Mouse (Mus musculus): Measurements from ENCODE around the gene Srsf2. TPM values are rescaled to one million over a fixed set of nuclear protein-coding genes. Genes with fewer than 3 reads are reported as not detected.
A peak's percentile ranks its signal among the peaks of the same experiment; 100 is the strongest.
"Not testable (repeated sequence)": the region's sequence is repeated elsewhere in the genome, so short reads cannot be mapped to it uniquely, and the experiment has no call there.

The Srsf2 gene
- polyA plus RNA-seq (2015; fragmentation: Nextera tagmentation; extraction: Ambion mirVana): 694 and 715 TPM in 2 replicates

- under 1% methylated on average over 74 of the region's 74 CpGs for WGBS
- peak; percentile 90 for ATAC-seq (ENCODE audit: insufficient number of reproducible peaks, low FRiP score, low TSS enrichment, low read depth)
- Histone ChIP-seq H3K27me3 (no peaks in the 10 kb centered on the region), H3K4me2 (replicated peaks) (peak within 1 kb of the TSS; percentile 79), H3K4me1 (peaks cover 19% of the 10 kb centered on the region), H3K36me3 (peaks cover 20% of the 10 kb centered on the region), H3K4me3 (replicated peaks) (peak within 1 kb of the TSS; percentile 98), H3K9me3 (replicated peaks) (no peaks in the 10 kb centered on the region), H3K9ac (peak within 1 kb of the TSS; percentile 90), H3K27ac (replicated peaks) (peak within 1 kb of the TSS; percentile 100)
These were observed at the start of gene Srsf2 for GRCm38 (mm10) chr11:116852891-116853511. Gene Srsf2, minus strand, starts transcription at chr11:116853094.

- not testable (repeated sequence) for H3K27ac ChIP-seq (replicated peaks); H3K4me3 ChIP-seq (replicated peaks); H3K36me3 ChIP-seq; H3K4me1 ChIP-seq; H3K9me3 ChIP-seq (replicated peaks); ATAC-seq (ENCODE audit: insufficient number of reproducible peaks, low FRiP score, low TSS enrichment, low read depth); H3K9ac ChIP-seq; H3K4me2 ChIP-seq (replicated peaks)
- WGBS: 88% methylated on average over 10 of the region's 10 CpGs
- H3K27me3 ChIP-seq: peaks cover 17% of the 10 kb centered on the region
These were observed 49.7 kb upstream of the Srsf2 start for GRCm38 (mm10) chr11:116902588-116902987.

DNA sequence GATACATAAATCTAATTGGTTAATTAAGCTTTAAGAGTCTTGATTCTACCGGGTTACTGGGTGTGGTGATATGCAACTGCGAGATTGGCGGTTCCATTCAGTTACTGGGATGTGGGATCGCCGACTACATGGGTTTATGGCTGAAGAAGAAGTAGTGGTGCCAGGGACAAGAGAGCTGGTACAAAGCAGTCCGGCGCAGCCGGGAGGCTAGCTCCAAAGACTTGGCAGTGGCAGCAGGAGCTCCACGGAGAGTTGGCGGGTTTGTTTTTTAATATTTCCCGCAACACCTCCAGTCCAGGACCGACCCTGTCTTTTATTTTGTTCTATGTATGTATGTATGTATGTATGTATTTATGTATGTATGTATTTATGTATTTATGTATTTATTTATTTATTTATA is 46.4 kb upstream of the Srsf2 start:
- Histone ChIP-seq H3K4me1 (0 out of 2 replicates have a peak, but pooled peaks cover 5% of the 10 kb centered on the region), H3K36me3 (no peaks in the 10 kb centered on the region), H3K9me3 (replicated peaks) (no peaks in the 10 kb centered on the region), H3K9ac (no peak overlapping the region), H3K4me2 (replicated peaks) (no peak overlapping the region), H3K4me3 (replicated peaks) (no peak overlapping the region), H3K27me3 (peaks cover 5% of the 10 kb centered on the region; the same call in 1 of the 2 replicates), H3K27ac (replicated peaks) (no peak overlapping the region)
- WGBS: 88% methylated on average over 12 of the region's 12 CpGs
- ATAC-seq (ENCODE audit: insufficient number of reproducible peaks, low FRiP score, low TSS enrichment, low read depth): no peak

DNA sequence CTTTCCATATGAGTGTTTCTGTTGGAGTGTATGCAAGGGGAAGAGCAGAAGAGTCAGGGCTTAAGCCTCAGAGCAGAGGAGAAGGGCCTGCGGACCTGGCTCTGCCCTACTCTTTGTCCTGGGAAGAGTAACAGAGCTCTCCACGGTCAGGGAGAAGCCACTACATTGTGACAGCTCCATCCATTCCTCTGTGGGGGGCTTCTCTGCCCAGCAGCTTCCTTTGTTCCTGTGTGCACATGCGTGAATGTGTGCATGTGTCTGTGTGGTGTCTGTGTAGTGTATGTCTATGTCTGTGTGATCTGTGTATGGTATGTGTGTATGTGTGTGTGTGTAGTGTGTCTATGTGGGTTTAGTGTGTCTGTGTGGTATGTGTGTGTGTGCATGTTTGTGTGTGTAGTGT is 42.5 kb upstream of the Srsf2 start:
- Histone ChIP-seq H3K36me3 (no peaks in the 10 kb centered on the region), H3K4me1 (0 out of 2 replicates have a peak, but pooled peaks cover 5% of the 10 kb centered on the region), H3K9me3 (replicated peaks) (no peaks in the 10 kb centered on the region), H3K4me2 (replicated peaks) (no peak overlapping the region), H3K9ac (no peak overlapping the region), H3K4me3 (replicated peaks) (no peak overlapping the region), H3K27ac (replicated peaks) (no peak overlapping the region), H3K27me3 (no peaks in the 10 kb centered on the region)
- 72% methylated on average over 3 of the region's 3 CpGs for WGBS
- ATAC-seq (ENCODE audit: insufficient number of reproducible peaks, low FRiP score, low TSS enrichment, low read depth): no peak

- H3K36me3 ChIP-seq: no peaks in the 10 kb centered on the region
- H3K4me2 ChIP-seq (replicated peaks): no peak overlapping the region
- H3K27me3 ChIP-seq: no peaks in the 10 kb centered on the region
- H3K4me1 ChIP-seq: 0 out of 2 replicates have a peak, but pooled peaks cover 5% of the 10 kb centered on the region
- 63% methylated on average over 19 of the region's 19 CpGs for WGBS
- H3K27ac ChIP-seq (replicated peaks): no peak overlapping the region
- H3K9ac ChIP-seq: no peak overlapping the region
- ATAC-seq (ENCODE audit: insufficient number of reproducible peaks, low FRiP score, low TSS enrichment, low read depth): no peak
- no peak overlapping the region for H3K4me3 ChIP-seq (replicated peaks)
- H3K9me3 ChIP-seq (replicated peaks): no peaks in the 10 kb centered on the region
These were observed 40.9 kb upstream of the Srsf2 start for GRCm38 (mm10) chr11:116893532-116894442.

DNA sequence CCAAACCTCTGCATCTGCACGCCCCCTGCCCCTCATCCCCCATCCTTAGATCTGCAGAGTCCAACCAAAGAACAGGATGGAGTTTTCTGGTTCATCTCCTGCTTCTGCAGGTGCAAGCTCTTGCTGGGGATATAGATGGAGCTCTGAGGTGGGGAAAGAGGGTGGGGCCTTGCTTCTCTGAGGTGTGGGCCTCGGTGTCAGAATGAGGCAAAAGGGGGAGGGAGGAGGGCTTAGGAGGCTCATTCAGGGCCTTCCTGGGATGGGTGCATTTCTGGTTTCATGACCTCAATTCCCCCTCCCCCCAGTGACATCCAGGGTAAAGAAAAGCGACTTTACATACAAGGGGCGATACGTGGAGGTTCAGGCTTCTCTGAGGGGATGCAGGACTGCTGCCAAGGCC is 34.2 kb upstream of the Srsf2 start:
- no peaks in the 10 kb centered on the region for H3K9me3 ChIP-seq (replicated peaks)
- peaks cover 7% of the 10 kb centered on the region; the same call in 1 of the 2 replicates for H3K27me3 ChIP-seq
- no peak overlapping the region for H3K27ac ChIP-seq (replicated peaks)
- no peak overlapping the region for H3K4me3 ChIP-seq (replicated peaks)
- H3K9ac ChIP-seq: no peak overlapping the region
- no peak for ATAC-seq (ENCODE audit: insufficient number of reproducible peaks, low FRiP score, low TSS enrichment, low read depth)
- H3K4me1 ChIP-seq: peaks cover 9% of the 10 kb centered on the region
- H3K36me3 ChIP-seq: no peaks in the 10 kb centered on the region
- no peak overlapping the region for H3K4me2 ChIP-seq (replicated peaks)
- 52% methylated on average over 5 of the region's 5 CpGs for WGBS

DNA sequence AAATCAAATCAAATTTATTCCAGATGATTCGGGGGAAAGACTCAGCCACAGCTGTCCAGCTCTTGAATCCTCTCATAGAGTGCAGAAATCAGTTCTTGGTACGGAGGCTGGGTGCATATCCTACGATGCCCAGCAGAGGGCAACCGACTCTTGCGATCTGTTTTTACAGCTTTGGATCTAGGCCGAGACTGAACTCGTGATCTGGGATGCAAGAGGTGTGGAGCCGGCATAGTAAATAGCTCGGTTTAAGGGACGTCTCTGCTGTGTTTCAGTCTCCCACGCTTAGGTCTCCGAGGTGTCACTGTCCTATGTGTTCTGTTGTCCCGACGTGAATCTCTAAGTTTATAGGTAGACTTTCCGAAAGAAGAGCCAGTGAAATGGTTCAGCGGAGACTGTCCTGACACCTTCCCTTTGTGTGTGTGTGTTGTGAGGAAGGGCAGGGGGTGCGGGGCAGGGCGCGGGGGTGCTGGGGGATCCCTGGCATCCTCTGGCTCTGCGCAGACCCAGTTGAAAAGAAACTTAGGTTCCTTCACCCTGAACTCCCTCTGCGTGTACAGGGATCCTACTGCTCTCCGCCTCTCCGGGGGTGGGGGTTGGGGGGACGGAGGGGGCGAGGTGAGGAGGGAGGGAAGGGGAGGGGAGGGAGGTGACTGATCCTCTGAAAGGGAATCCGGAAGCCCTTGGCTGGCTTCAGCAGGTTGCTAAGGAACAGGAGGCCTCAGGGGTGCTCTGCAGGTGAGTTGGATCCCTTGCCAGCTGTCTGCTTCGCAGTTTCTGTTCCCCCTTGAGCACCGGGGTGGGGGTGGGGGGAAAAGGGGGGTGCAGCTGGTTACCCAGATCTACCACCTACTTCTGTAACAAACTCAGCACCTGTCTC is 32.6 kb upstream of the Srsf2 start:
- peak; percentile 77 for ATAC-seq (ENCODE audit: insufficient number of reproducible peaks, low FRiP score, low TSS enrichment, low read depth)
- WGBS: 2% methylated on average over 28 of the region's 28 CpGs
- Histone ChIP-seq H3K36me3 (no peaks in the 10 kb centered on the region), H3K9me3 (replicated peaks) (no peaks in the 10 kb centered on the region), H3K9ac (no peak overlapping the region), H3K4me1 (peaks cover 9% of the 10 kb centered on the region), H3K27ac (replicated peaks) (0 out of 2 replicates have a peak overlapping the region, but pooled peaks have one; percentile 36), H3K27me3 (peaks cover 7% of the 10 kb centered on the region; the same call in 1 of the 2 replicates), H3K4me2 (replicated peaks) (peak overlapping the region; percentile 55), H3K4me3 (replicated peaks) (peak overlapping the region; percentile 37)

- WGBS: 81% methylated on average over 6 of the region's 6 CpGs
- H3K4me1 ChIP-seq: peaks cover 9% of the 10 kb centered on the region
- no peak overlapping the region for H3K4me3 ChIP-seq (replicated peaks)
- peaks cover 7% of the 10 kb centered on the region; the same call in 1 of the 2 replicates for H3K27me3 ChIP-seq
- ATAC-seq (ENCODE audit: insufficient number of reproducible peaks, low FRiP score, low TSS enrichment, low read depth): no peak
- no peaks in the 10 kb centered on the region for H3K36me3 ChIP-seq
- H3K4me2 ChIP-seq (replicated peaks): no peak overlapping the region
- H3K9me3 ChIP-seq (replicated peaks): no peaks in the 10 kb centered on the region
- H3K27ac ChIP-seq (replicated peaks): no peak overlapping the region
- H3K9ac ChIP-seq: no peak overlapping the region
These were observed 31.2 kb upstream of the Srsf2 start for GRCm38 (mm10) chr11:116884061-116884460.

DNA sequence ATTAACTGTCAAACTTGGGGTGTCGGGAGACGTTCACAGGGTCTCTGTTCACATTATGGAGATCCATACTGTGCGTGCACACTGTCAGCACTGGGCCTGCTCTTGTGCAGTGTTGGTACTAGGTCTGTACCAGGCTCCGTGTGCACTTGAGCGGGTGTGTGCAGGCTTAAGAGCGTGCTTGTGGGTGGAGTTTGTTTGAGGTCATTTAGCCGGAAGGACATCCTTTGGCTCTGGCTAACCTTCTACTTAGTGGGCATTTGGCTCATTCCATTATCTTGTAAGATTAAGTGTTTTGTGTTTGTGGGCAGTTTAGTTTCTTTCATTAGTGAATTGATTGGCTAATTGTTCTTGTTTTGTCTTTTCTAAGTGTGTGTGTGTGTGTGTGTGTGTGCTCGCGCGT is 29.6 kb upstream of the Srsf2 start:
- peaks cover 9% of the 10 kb centered on the region for H3K4me1 ChIP-seq
- 86% methylated on average over 10 of the region's 10 CpGs for WGBS
- H3K9me3 ChIP-seq (replicated peaks): no peaks in the 10 kb centered on the region
- peaks cover 7% of the 10 kb centered on the region; the same call in 1 of the 2 replicates for H3K27me3 ChIP-seq
- no peak for ATAC-seq (ENCODE audit: insufficient number of reproducible peaks, low FRiP score, low TSS enrichment, low read depth)
- H3K27ac ChIP-seq (replicated peaks): no peak overlapping the region
- no peak overlapping the region for H3K9ac ChIP-seq
- H3K4me2 ChIP-seq (replicated peaks): no peak overlapping the region
- H3K36me3 ChIP-seq: no peaks in the 10 kb centered on the region
- no peak overlapping the region for H3K4me3 ChIP-seq (replicated peaks)

GRCm38 (mm10) chr11:116881440-116881839 is 28.5 kb upstream of the Srsf2 start:
- WGBS: 39% methylated on average over 5 of the region's 5 CpGs
- Histone ChIP-seq H3K27me3 (peaks cover 7% of the 10 kb centered on the region; the same call in 1 of the 2 replicates), H3K4me3 (replicated peaks) (no peak overlapping the region), H3K36me3 (no peaks in the 10 kb centered on the region), H3K9ac (no peak overlapping the region), H3K9me3 (replicated peaks) (no peaks in the 10 kb centered on the region), H3K27ac (replicated peaks) (no peak overlapping the region), H3K4me2 (replicated peaks) (no peak overlapping the region), H3K4me1 (peaks cover 9% of the 10 kb centered on the region)
- no peak for ATAC-seq (ENCODE audit: insufficient number of reproducible peaks, low FRiP score, low TSS enrichment, low read depth)

Data from embryonic facial prominence, embryonic 15.5 days (tissue).